Mouse (Mus musculus): ENCODE measurements at regions not wholly inside any gene's neighbourhood (a gene's known extent, or its start where the extent isn't known, plus 50 kb on each side); places are given as distances from the start of the nearest gene placed in this dataset.

GRCm38 (mm10) chr5:40780363-40780762, 927.6 kb downstream of the Rab28 start:
- no peaks in the 10 kb centered on the region for H3K27me3 ChIP-seq (ENCODE audit: insufficient read depth, low read length)
- no peak overlapping the region for H3K9ac ChIP-seq (replicated peaks; ENCODE audit: low read length, poor library complexity, severe bottlenecking)
- 63% methylated on average over 1 of the region's 1 CpGs for WGBS
- no peak overlapping the region for H3K4me2 ChIP-seq (ENCODE audit: low read depth, low read length, poor library complexity, severe bottlenecking)
- DNase-seq (ENCODE audit: low spot score): no peak
- no peaks in the 10 kb centered on the region for H3K4me1 ChIP-seq (ENCODE audit: insufficient read depth, low read length)
- no peaks in the 10 kb centered on the region for H3K9me3 ChIP-seq (ENCODE audit: low read length)
- no peak overlapping the region for H3K27ac ChIP-seq (ENCODE audit: low read depth, low read length)
- ATAC-seq (ENCODE audit: low FRiP score): no peak
- no peak for TF ChIP-seq CTCF (IDR thresholded peaks at IDR 0.05)
- no peaks in the 10 kb centered on the region for H3K36me3 ChIP-seq (ENCODE audit: insufficient read depth, low read length)
- H3K4me3 ChIP-seq (ENCODE audit: low read depth, low read length): no peak overlapping the region

- Histone ChIP-seq H3K9ac (replicated peaks; ENCODE audit: low read length, poor library complexity, severe bottlenecking) (no peak overlapping the region), H3K4me1 (ENCODE audit: insufficient read depth, low read length) (no peaks in the 10 kb centered on the region), H3K4me3 (ENCODE audit: low read depth, low read length) (no peak overlapping the region), H3K9me3 (ENCODE audit: low read length) (no peaks in the 10 kb centered on the region), H3K27ac (ENCODE audit: low read depth, low read length) (no peak overlapping the region), H3K36me3 (ENCODE audit: insufficient read depth, low read length) (no peaks in the 10 kb centered on the region), H3K27me3 (ENCODE audit: insufficient read depth, low read length) (no peaks in the 10 kb centered on the region), H3K4me2 (ENCODE audit: low read depth, low read length, poor library complexity, severe bottlenecking) (no peak overlapping the region)
- 84% methylated on average over 1 of the region's 1 CpGs for WGBS
- no peak for ATAC-seq (ENCODE audit: low FRiP score)
- TF ChIP-seq CTCF (IDR thresholded peaks at IDR 0.05): no peak
- DNase-seq (ENCODE audit: low spot score): no peak
These were observed 928.1 kb downstream of the Rab28 start for GRCm38 (mm10) chr5:40779902-40780301.

DNA sequence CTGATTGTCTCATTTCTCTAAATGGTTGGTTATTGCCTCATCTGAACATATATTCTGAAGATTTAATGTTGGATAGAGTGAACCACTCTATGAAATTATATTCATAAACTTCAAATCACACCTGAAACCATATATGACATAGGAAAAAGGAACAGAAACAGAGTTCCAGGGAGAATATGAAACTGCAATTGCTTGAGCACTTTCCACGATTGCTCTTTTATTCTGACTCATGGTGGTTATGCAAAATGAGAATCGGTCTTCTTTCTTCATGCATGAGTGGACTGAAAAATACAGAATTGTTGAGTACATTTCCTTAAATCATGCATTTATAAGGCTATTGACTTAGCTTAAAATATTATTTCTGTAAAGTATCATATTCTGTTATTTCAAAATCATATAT, 932.1 kb downstream of the Rab28 start:
- WGBS: 80% methylated on average over 2 of the region's 2 CpGs
- H3K9ac ChIP-seq (replicated peaks; ENCODE audit: low read length, poor library complexity, severe bottlenecking): no peak overlapping the region
- H3K9me3 ChIP-seq (ENCODE audit: low read length): no peaks in the 10 kb centered on the region
- no peak overlapping the region for H3K4me3 ChIP-seq (ENCODE audit: low read depth, low read length)
- H3K36me3 ChIP-seq (ENCODE audit: insufficient read depth, low read length): no peaks in the 10 kb centered on the region
- H3K27me3 ChIP-seq (ENCODE audit: insufficient read depth, low read length): no peaks in the 10 kb centered on the region
- TF ChIP-seq CTCF (IDR thresholded peaks at IDR 0.05): no peak
- DNase-seq (ENCODE audit: low spot score) (no peak), ATAC-seq (ENCODE audit: low FRiP score) (no peak)
- H3K27ac ChIP-seq (ENCODE audit: low read depth, low read length): no peak overlapping the region
- H3K4me1 ChIP-seq (ENCODE audit: insufficient read depth, low read length): no peaks in the 10 kb centered on the region
- no peak overlapping the region for H3K4me2 ChIP-seq (ENCODE audit: low read depth, low read length, poor library complexity, severe bottlenecking)

GRCm38 (mm10) chr5:40760224-40760623, 947.7 kb downstream of the Rab28 start:
- H3K4me1 ChIP-seq (ENCODE audit: insufficient read depth, low read length): no peaks in the 10 kb centered on the region
- H3K9me3 ChIP-seq (ENCODE audit: low read length): no peaks in the 10 kb centered on the region
- no peak overlapping the region for H3K9ac ChIP-seq (replicated peaks; ENCODE audit: low read length, poor library complexity, severe bottlenecking)
- WGBS: 82% methylated on average over 2 of the region's 2 CpGs
- H3K4me3 ChIP-seq (ENCODE audit: low read depth, low read length): no peak overlapping the region
- no peaks in the 10 kb centered on the region for H3K27me3 ChIP-seq (ENCODE audit: insufficient read depth, low read length)
- DNase-seq (ENCODE audit: low spot score): no peak
- H3K4me2 ChIP-seq (ENCODE audit: low read depth, low read length, poor library complexity, severe bottlenecking): no peak overlapping the region
- no peak for ATAC-seq (ENCODE audit: low FRiP score)
- H3K36me3 ChIP-seq (ENCODE audit: insufficient read depth, low read length): no peaks in the 10 kb centered on the region
- H3K27ac ChIP-seq (ENCODE audit: low read depth, low read length): no peak overlapping the region
- no peak for TF ChIP-seq CTCF (IDR thresholded peaks at IDR 0.05)

DNA sequence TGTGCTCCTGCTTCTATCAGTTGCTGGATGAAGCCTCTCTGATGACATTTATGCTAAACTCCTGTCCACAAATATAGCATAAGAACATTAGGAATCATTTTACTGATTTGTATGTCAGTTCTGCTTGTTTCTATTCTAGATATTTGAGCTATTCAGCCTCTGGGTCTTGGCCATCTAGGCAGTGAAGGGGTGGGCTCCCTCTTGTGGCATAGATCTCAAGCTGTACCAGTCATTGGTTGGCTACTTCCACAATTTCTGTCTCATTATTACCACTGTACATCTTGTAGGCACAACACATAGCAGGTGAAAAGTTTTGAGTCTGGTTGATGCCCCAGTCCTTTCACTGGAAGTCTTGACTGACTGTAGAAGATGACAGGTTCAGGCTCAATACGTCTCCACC, 957.9 kb downstream of the Rab28 start:
- no peaks in the 10 kb centered on the region for H3K27me3 ChIP-seq (ENCODE audit: insufficient read depth, low read length)
- WGBS: 79% methylated on average over 1 of the region's 1 CpGs
- DNase-seq (ENCODE audit: low spot score) (no peak), ATAC-seq (ENCODE audit: low FRiP score) (no peak)
- H3K9ac ChIP-seq (replicated peaks; ENCODE audit: low read length, poor library complexity, severe bottlenecking): no peak overlapping the region
- H3K36me3 ChIP-seq (ENCODE audit: insufficient read depth, low read length): no peaks in the 10 kb centered on the region
- H3K27ac ChIP-seq (ENCODE audit: low read depth, low read length): no peak overlapping the region
- TF ChIP-seq CTCF (IDR thresholded peaks at IDR 0.05): peak; percentile 40
- H3K4me1 ChIP-seq (ENCODE audit: insufficient read depth, low read length): no peaks in the 10 kb centered on the region
- no peak overlapping the region for H3K4me3 ChIP-seq (ENCODE audit: low read depth, low read length)
- H3K4me2 ChIP-seq (ENCODE audit: low read depth, low read length, poor library complexity, severe bottlenecking): no peak overlapping the region
- no peaks in the 10 kb centered on the region for H3K9me3 ChIP-seq (ENCODE audit: low read length)

- no peaks in the 10 kb centered on the region for H3K27me3 ChIP-seq (ENCODE audit: insufficient read depth, low read length)
- ATAC-seq (ENCODE audit: low FRiP score) (no peak), DNase-seq (ENCODE audit: low spot score) (no peak)
- H3K4me1 ChIP-seq (ENCODE audit: insufficient read depth, low read length): no peaks in the 10 kb centered on the region
- no peak for TF ChIP-seq CTCF (IDR thresholded peaks at IDR 0.05)
- no peak overlapping the region for H3K9ac ChIP-seq (replicated peaks; ENCODE audit: low read length, poor library complexity, severe bottlenecking)
- no peaks in the 10 kb centered on the region for H3K9me3 ChIP-seq (ENCODE audit: low read length)
- H3K36me3 ChIP-seq (ENCODE audit: insufficient read depth, low read length): no peaks in the 10 kb centered on the region
- H3K27ac ChIP-seq (ENCODE audit: low read depth, low read length): no peak overlapping the region
- H3K4me3 ChIP-seq (ENCODE audit: low read depth, low read length): no peak overlapping the region
- 79% methylated on average over 7 of the region's 7 CpGs for WGBS
- no peak overlapping the region for H3K4me2 ChIP-seq (ENCODE audit: low read depth, low read length, poor library complexity, severe bottlenecking)
These were observed 972.3 kb downstream of the Rab28 start for GRCm38 (mm10) chr5:40735660-40736059.

All from midbrain, postnatal 0 days (tissue).